Mouse (Mus musculus): ENCODE measurements around the gene Cop1. TPM values are rescaled to one million over a fixed set of nuclear protein-coding genes. Genes with fewer than 3 reads are reported as not detected.

The Cop1 gene
- polyA plus RNA-seq, 1 experiment from 2014 or later: 74.4 TPM

DNA sequence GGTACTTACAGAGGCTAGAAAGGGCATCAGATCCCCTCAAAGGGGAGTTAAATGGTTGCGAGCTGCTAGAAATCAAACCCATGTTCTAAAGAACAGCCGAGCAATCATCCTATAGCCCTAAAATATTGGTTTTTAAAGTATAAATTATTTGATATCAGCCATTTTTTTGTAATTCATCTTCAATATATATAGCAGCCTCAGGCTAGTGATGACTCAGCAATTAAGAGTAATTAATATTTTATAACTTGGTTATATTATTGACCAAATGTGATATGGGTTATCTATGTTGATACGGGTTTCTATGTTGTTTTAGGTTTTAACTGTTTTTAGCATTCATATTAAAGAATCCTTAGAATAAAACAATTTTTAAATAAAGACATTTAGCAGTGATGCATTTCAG lies 31.7 kb downstream of the Cop1 start:
- WGBS: 92% methylated on average over 3 of the region's 3 CpGs

DNA sequence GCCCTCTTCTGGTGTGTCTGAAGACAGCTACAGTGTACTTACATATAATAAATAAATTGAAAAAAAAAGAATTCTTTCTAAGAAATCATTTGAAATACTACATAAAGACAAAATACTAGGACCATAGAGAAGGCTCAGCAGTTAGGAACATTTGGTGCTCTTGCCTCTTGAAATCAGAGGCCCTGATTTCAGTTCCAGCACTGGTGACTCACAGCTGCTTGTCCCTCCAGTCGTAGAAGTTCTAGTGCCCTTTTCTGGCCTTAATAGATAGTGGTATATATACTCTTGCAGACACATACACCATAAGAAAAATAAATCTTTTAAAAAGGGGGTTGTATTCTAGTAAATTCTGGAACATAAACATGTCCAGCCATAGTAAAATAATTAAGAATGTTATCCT lies 48.0 kb downstream of the Cop1 start:
- WGBS: 93% methylated on average over 1 of the region's 1 CpGs
- no peak for ATAC-seq (ENCODE audit: low FRiP score)

More for the DNA sequence above, 31.7 kb downstream of the Cop1 start:
- no peaks in the 10 kb centered on the region for H3K9me3 ChIP-seq (ENCODE audit: control insufficient read depth, low read length)
- no peak overlapping the region for H3K4me2 ChIP-seq (replicated peaks)
- DNase-seq (ENCODE audit: low spot score) (no peak), ATAC-seq (ENCODE audit: low FRiP score) (no peak)
- H3K9ac ChIP-seq: no peak overlapping the region
- 0 out of 2 replicates have a peak, but pooled peaks cover 4% of the 10 kb centered on the region for H3K4me1 ChIP-seq (replicated peaks; ENCODE audit: control insufficient read depth, insufficient read depth, low read length)
- no peak overlapping the region for H3K4me3 ChIP-seq (replicated peaks; ENCODE audit: low read length)
- peaks cover 18% of the 10 kb centered on the region for H3K36me3 ChIP-seq (replicated peaks; ENCODE audit: control insufficient read depth, insufficient read depth)
- H3K27me3 ChIP-seq (ENCODE audit: control insufficient read depth, insufficient read depth, low read length): no peaks in the 10 kb centered on the region
- no peak overlapping the region for H3K27ac ChIP-seq

DNA sequence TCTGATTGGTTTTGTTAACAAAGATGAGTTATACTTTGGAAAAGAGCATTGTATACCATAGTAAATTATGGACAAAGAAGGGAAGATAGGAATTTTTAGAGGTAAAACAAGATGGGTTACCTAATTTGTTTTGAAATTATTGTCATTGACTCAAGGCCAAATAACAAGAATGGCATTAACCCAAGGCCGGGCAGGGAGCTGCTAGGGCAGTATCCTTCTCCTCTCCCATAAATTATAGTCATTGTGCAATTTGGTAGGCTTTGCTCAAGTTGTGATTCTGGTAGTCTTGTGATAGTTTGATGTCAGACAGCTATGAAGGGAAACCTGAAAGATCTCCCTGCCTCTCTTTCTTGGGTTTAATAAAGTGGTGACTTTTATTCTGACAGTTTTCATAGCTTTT lies 49.7 kb downstream of the Cop1 start:
- WGBS: 88% methylated on average over 1 of the region's 1 CpGs
- no peak overlapping the region for H3K4me3 ChIP-seq (replicated peaks; ENCODE audit: low read length)
- peaks cover 18% of the 10 kb centered on the region for H3K36me3 ChIP-seq (replicated peaks; ENCODE audit: control insufficient read depth, insufficient read depth)
- no peak overlapping the region for H3K27ac ChIP-seq
- no peak for DNase-seq (ENCODE audit: low spot score)
- no peak overlapping the region for H3K4me2 ChIP-seq (replicated peaks)
- no peaks in the 10 kb centered on the region for H3K9me3 ChIP-seq (ENCODE audit: control insufficient read depth, low read length)
- no peaks in the 10 kb centered on the region for H3K27me3 ChIP-seq (ENCODE audit: control insufficient read depth, insufficient read depth, low read length)
- no peaks in the 10 kb centered on the region for H3K4me1 ChIP-seq (replicated peaks; ENCODE audit: control insufficient read depth, insufficient read depth, low read length)
- no peak overlapping the region for H3K9ac ChIP-seq
- no peak for ATAC-seq (ENCODE audit: low FRiP score)

More for the DNA sequence above, 48.0 kb downstream of the Cop1 start:
- no peaks in the 10 kb centered on the region for H3K4me1 ChIP-seq (replicated peaks; ENCODE audit: control insufficient read depth, insufficient read depth, low read length)
- H3K36me3 ChIP-seq (replicated peaks; ENCODE audit: control insufficient read depth, insufficient read depth): peaks cover 18% of the 10 kb centered on the region
- H3K4me2 ChIP-seq (replicated peaks): no peak overlapping the region
- H3K9me3 ChIP-seq (ENCODE audit: control insufficient read depth, low read length): no peaks in the 10 kb centered on the region
- no peak overlapping the region for H3K27ac ChIP-seq
- no peaks in the 10 kb centered on the region for H3K27me3 ChIP-seq (ENCODE audit: control insufficient read depth, insufficient read depth, low read length)
- DNase-seq (ENCODE audit: low spot score): no peak
- no peak overlapping the region for H3K4me3 ChIP-seq (replicated peaks; ENCODE audit: low read length)
- no peak overlapping the region for H3K9ac ChIP-seq

DNA sequence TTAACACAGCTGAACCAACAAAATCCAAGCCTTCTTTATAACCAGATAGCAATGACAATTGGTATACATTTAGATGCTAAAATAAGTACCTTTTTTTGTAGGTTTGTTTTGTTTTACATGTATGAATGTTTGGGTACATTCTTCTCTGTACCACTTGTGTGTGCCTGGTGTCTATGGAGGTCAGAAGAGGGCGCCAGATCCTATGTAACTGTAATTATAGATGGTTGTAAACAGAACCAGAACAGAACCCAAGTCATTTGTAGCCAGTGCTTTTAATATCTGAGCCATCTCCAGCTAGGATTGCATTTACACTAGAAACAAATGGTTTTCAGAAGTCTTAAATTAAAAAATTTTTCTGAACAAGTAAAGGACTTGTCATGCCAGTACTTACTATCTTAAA lies 54.7 kb downstream of the Cop1 start:
- H3K9ac ChIP-seq: no peak overlapping the region
- DNase-seq (ENCODE audit: low spot score) (no peak), ATAC-seq (ENCODE audit: low FRiP score) (no peak)
- H3K9me3 ChIP-seq (ENCODE audit: control insufficient read depth, low read length): no peaks in the 10 kb centered on the region
- no peak overlapping the region for H3K27ac ChIP-seq
- 74% methylated on average over 1 of the region's 1 CpGs for WGBS
- H3K27me3 ChIP-seq (ENCODE audit: control insufficient read depth, insufficient read depth, low read length): no peaks in the 10 kb centered on the region
- H3K4me3 ChIP-seq (replicated peaks; ENCODE audit: low read length): no peak overlapping the region
- H3K4me1 ChIP-seq (replicated peaks; ENCODE audit: control insufficient read depth, insufficient read depth, low read length): no peaks in the 10 kb centered on the region
- H3K4me2 ChIP-seq (replicated peaks): no peak overlapping the region
- H3K36me3 ChIP-seq (replicated peaks; ENCODE audit: control insufficient read depth, insufficient read depth): peaks cover 13% of the 10 kb centered on the region

DNA sequence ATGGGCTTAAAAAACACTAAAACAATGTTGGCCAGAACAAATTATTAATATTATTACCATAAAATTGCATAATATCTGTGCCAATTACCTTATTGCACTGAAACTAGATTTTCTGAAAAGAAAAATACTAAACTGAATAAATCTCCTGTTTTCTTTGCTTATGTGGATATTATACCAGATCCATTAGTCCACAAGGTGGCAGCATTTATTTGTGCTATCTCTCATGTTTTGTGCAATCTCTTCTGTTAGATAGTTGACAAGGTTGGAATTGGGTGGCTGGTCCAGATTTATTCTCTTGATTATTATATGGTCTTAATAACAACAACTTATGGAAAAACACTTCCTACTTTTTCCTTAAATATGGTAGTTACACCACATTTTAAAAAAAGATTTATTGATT lies 58.1 kb downstream of the Cop1 start:
- peaks cover 17% of the 10 kb centered on the region; the same call in 1 of the 2 replicates for H3K36me3 ChIP-seq (replicated peaks; ENCODE audit: control insufficient read depth, insufficient read depth)
- no peaks in the 10 kb centered on the region for H3K27me3 ChIP-seq (ENCODE audit: control insufficient read depth, insufficient read depth, low read length)
- H3K4me3 ChIP-seq (replicated peaks; ENCODE audit: low read length): no peak overlapping the region
- no peaks in the 10 kb centered on the region for H3K4me1 ChIP-seq (replicated peaks; ENCODE audit: control insufficient read depth, insufficient read depth, low read length)
- no peak overlapping the region for H3K27ac ChIP-seq
- DNase-seq (ENCODE audit: low spot score): peak; percentile 79
- no peaks in the 10 kb centered on the region for H3K9me3 ChIP-seq (ENCODE audit: control insufficient read depth, low read length)
- no peak for ATAC-seq (ENCODE audit: low FRiP score)
- no peak overlapping the region for H3K4me2 ChIP-seq (replicated peaks)
- no peak overlapping the region for H3K9ac ChIP-seq

DNA sequence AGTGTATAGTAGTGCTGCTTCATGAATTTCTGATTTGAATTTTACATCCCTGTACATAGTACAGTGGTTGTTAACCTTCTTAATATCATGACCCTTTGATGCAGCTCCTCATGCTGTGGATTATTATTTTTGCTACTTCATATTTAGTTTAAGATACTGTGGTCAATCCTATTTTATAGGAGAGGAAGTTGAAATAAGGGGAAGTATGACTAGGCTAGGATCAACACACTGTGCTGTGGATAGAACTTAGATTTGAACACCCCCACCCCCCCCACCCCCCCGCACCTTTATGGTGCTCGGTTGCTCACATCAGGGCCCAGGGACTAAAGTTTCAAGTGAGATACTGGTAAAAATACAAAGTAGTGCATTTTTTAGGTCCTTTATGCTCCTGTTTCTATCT lies 58.7 kb downstream of the Cop1 start:
- H3K4me1 ChIP-seq (replicated peaks; ENCODE audit: control insufficient read depth, insufficient read depth, low read length): no peaks in the 10 kb centered on the region
- DNase-seq (ENCODE audit: low spot score) (no peak), ATAC-seq (ENCODE audit: low FRiP score) (no peak)
- no peak overlapping the region for H3K27ac ChIP-seq
- WGBS: 98% methylated on average over 2 of the region's 2 CpGs
- H3K27me3 ChIP-seq (ENCODE audit: control insufficient read depth, insufficient read depth, low read length): no peaks in the 10 kb centered on the region
- H3K9ac ChIP-seq: no peak overlapping the region
- no peak overlapping the region for H3K4me2 ChIP-seq (replicated peaks)
- H3K36me3 ChIP-seq (replicated peaks; ENCODE audit: control insufficient read depth, insufficient read depth): peaks cover 17% of the 10 kb centered on the region; the same call in 1 of the 2 replicates
- no peaks in the 10 kb centered on the region for H3K9me3 ChIP-seq (ENCODE audit: control insufficient read depth, low read length)
- no peak overlapping the region for H3K4me3 ChIP-seq (replicated peaks; ENCODE audit: low read length)

DNA sequence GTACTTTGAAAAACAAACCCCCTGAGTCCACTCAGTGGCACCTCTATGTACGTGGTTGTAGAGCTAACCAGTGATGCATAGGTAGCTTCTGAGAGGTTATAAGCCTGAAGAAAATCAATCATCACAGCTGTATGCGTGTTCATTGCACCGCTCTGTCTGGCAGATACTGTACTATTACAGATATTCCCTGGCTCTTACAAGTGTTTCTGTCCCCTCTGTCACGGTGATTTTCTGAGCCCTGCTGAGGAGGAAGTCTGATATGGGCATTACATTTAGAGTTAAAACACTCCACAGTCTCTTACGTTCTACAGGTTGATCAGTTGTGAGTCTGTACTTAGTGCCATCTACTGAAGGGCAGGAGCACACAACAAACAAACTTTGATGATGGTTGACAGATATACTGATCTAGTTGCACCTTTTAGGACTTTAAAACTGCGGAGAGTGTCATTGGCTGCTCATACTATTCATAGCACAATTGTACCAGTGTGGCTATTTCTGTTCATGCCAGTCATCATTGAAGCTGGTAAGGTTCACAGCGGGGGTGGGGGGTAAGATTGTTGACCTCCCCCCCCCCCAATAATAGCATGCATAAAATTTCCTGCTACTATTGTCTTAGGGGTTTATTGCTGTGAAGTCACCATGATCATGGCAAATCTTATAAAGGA lies 69.4 kb downstream of the Cop1 start:
- WGBS: 94% methylated on average over 7 of the region's 7 CpGs
- ATAC-seq (ENCODE audit: low FRiP score): no peak

DNA sequence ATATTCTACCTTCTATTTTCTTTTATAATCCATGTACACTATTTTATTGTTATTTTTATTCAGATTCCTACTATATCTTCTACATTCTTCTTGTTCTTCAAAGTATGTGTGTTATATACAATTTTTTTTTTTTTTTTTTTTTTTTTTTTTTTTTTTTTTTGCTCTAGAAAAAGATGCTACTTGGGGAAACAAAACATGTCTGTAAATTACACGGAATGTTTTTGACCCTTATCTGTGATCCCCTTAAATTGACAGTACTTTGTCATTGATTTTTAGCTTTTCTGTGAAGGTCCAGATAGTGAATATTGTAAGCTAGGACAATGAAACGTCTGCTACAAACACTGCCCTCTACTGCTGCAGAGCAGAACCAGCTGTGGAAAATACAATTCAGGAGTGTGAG lies 81.5 kb downstream of the Cop1 start:
- Histone ChIP-seq H3K4me3 (replicated peaks; ENCODE audit: low read length) (no peak overlapping the region), H3K4me2 (replicated peaks) (no peak overlapping the region), H3K27ac (no peak overlapping the region), H3K27me3 (ENCODE audit: control insufficient read depth, insufficient read depth, low read length) (no peaks in the 10 kb centered on the region), H3K9me3 (ENCODE audit: control insufficient read depth, low read length) (no peaks in the 10 kb centered on the region), H3K4me1 (replicated peaks; ENCODE audit: control insufficient read depth, insufficient read depth, low read length) (no peaks in the 10 kb centered on the region), H3K9ac (no peak overlapping the region), H3K36me3 (replicated peaks; ENCODE audit: control insufficient read depth, insufficient read depth) (peaks cover 15% of the 10 kb centered on the region)
- ATAC-seq (ENCODE audit: low FRiP score): no peak
- DNase-seq (ENCODE audit: low spot score): no peak
- 79% methylated on average over 2 of the region's 2 CpGs for WGBS

More for the DNA sequence above, 69.4 kb downstream of the Cop1 start:
- DNase-seq (ENCODE audit: low spot score): no peak
- Histone ChIP-seq H3K27me3 (ENCODE audit: control insufficient read depth, insufficient read depth, low read length) (no peaks in the 10 kb centered on the region), H3K4me2 (replicated peaks) (no peak overlapping the region), H3K27ac (no peak overlapping the region), H3K9ac (no peak overlapping the region), H3K36me3 (replicated peaks; ENCODE audit: control insufficient read depth, insufficient read depth) (no peaks in the 10 kb centered on the region; the same call in 1 of the 2 replicates), H3K9me3 (ENCODE audit: control insufficient read depth, low read length) (no peaks in the 10 kb centered on the region), H3K4me1 (replicated peaks; ENCODE audit: control insufficient read depth, insufficient read depth, low read length) (no peaks in the 10 kb centered on the region), H3K4me3 (replicated peaks; ENCODE audit: low read length) (no peak overlapping the region)

DNA sequence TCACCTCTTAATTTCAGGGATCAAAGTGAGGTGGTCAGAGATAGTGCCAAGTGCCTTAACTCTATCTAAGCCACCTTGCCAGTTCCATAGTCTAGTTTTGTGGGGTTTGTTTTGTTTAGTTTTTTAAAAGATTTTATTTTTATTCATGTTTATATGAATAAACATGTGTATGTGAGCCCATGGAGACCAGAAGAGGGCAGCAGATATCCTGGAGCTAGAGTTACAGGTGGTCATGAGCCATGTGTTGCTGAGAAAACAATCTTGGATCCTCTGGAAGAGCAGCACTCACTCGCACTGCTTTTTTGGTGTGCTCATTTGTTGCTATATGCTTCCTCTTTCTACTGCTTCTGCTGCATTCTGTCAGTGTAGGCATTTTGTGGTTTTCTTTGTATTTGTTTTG lies 90.5 kb downstream of the Cop1 start:
- no peaks in the 10 kb centered on the region for H3K27me3 ChIP-seq (ENCODE audit: control insufficient read depth, insufficient read depth, low read length)
- ATAC-seq (ENCODE audit: low FRiP score): no peak
- no peak overlapping the region for H3K4me2 ChIP-seq (replicated peaks)
- H3K4me3 ChIP-seq (replicated peaks; ENCODE audit: low read length): no peak overlapping the region
- WGBS: 85% methylated on average over 1 of the region's 1 CpGs
- H3K9ac ChIP-seq: no peak overlapping the region
- H3K36me3 ChIP-seq (replicated peaks; ENCODE audit: control insufficient read depth, insufficient read depth): peaks cover 26% of the 10 kb centered on the region
- no peak for DNase-seq (ENCODE audit: low spot score)
- H3K27ac ChIP-seq: no peak overlapping the region
- no peaks in the 10 kb centered on the region for H3K9me3 ChIP-seq (ENCODE audit: control insufficient read depth, low read length)
- no peaks in the 10 kb centered on the region for H3K4me1 ChIP-seq (replicated peaks; ENCODE audit: control insufficient read depth, insufficient read depth, low read length)

DNA sequence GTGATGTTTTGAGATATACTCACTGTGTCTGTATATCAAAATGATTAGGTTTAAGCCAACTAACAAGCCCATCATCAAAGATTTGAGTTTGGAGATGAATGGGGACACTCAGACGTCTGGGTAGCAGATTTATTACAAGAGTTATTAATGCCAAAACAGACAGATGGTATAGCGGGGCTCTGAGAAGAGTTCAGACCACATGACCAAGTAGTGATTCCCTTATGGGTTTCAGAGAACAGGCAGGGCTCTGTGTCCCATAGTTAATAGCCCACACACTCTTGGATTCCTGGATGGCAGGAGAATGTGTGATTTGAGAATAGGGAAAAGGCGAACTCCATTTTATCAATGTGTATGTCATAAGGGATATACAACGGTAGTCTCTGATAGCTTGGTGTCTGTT lies 98.9 kb downstream of the Cop1 start:
- Histone ChIP-seq H3K9me3 (ENCODE audit: control insufficient read depth, low read length) (no peaks in the 10 kb centered on the region), H3K4me1 (replicated peaks; ENCODE audit: control insufficient read depth, insufficient read depth, low read length) (no peaks in the 10 kb centered on the region), H3K27me3 (ENCODE audit: control insufficient read depth, insufficient read depth, low read length) (no peaks in the 10 kb centered on the region), H3K36me3 (replicated peaks; ENCODE audit: control insufficient read depth, insufficient read depth) (peaks cover 46% of the 10 kb centered on the region), H3K9ac (no peak overlapping the region), H3K4me3 (replicated peaks; ENCODE audit: low read length) (no peak overlapping the region), H3K27ac (no peak overlapping the region), H3K4me2 (replicated peaks) (no peak overlapping the region)
- DNase-seq (ENCODE audit: low spot score): no peak
- whole genome bisulfite sequencing: 62% methylated on average over 4 of the region's 4 CpGs
- no peak for ATAC-seq (ENCODE audit: low FRiP score)

Measured in hindbrain, embryonic 14.5 days (tissue).